Mouse (Mus musculus) megakaryocyte progenitor cell, adult 5-6 weeks (primary cell): ENCODE measurements around the gene Gm29666. TPM values are rescaled to one million over a fixed set of nuclear protein-coding genes. Genes with fewer than 3 reads are reported as not detected.

Experiments
- ATAC-seq: replicated peaks from 2 replicates; pipeline ENCODE4 v1.8.0; 2016; ENCODE audit warnings: mild to moderate bottlenecking, moderate TSS enrichment, inconsistent platforms; ENCODE audit not compliant: poor library complexity
- total RNA-seq, 2 experiments: library from RNA; stranded (forward) in 1 of 2; stranded (reverse) in 1 of 2; fragments of 157-497, 149-512 nt in 1 of 2; fragments of 200-1000 nt in 1 of 2; gene quantifications; 2 replicates each; pipeline versions ENCODE4 v1.2.3 to v1.2.4; 2015 to 2017

Gm29666 gene
- 0.25 and 0.46 TPM in 2 replicates for total RNA-seq (2015)
- total RNA-seq (2017) = 0.20 and 0.25 TPM in 2 replicates

DNA sequence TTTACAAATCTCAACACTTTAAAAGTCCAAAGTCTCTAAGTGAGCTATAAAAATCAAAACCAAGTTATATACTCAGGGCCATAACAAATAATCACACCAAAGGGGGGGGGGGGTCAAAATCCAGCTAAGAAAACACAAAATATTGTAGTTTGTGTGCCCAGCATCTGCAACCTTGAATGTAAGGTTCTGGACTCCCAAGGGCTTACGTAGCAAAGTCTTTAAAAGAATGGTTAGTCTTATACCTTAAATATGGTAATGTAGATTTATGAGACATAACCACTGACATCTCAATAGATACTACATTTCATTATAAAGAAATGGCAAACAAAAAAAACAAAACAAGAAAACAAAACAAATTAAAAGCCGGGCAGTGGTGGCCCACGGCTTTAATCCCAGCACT, at the start of gene Gm29666:
TSS of gene Gm29666 (minus strand) at position 101 of the 400 bp plus-strand sequence.
- ATAC-seq = no peak

DNA sequence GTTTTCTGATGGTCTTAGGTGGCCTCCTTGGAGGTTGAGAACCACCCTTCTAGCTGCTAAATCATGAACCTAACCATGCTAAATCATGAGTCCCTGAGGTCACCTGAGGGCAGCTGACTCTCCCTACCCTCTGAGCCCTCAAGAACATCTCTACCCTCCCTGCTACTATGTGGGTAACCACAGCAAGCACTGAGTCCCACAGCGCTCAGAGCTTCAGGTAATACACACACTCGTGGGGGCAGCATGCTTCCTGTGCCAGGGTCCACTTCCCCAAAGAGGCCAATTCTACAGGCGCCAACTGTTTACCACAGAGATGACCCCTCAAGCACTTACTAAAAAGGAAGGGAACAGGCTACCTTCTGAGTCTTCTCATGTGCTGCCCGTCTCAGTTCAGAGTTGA, 48.7 kb upstream of the Gm29666 start:
- ATAC-seq = peak; percentile 54

DNA sequence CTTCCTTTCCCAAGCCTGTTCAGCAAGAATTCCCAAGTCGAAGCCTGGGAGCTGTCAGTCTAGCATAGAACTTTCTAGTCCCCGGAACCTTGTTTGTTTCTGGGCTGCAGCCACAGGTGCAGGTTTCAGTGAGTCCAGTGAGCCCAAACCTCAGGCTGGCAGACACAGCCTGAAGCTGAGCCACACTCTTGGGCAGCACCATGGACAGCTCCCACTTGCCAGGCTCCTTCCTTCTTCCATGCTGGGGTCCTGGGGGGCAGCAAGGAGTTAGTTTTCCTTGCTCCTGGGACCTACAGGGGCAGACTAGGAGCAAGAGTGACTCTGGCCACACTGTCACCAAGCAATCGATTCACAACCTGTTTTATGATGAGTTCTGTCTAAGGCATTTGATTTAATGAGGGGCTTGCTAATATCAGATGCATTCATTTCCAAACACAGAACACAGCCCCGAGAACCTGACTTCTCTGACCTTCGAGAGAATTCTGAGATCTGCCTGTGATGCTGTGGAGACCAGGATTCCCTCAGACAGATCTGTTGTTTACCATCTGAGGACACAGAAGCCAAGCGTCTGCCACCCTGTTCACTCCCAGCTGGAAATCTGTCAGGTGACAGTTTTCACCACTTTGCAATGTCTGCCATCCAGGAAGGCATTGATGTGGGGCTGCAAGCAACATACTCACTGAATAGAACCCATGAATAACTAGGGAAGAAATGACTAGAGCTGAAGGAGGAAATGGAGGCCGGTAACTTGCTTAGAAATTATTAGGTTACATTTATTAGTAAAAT, 45.9 kb upstream of the Gm29666 start:
- peak; percentile 83 for ATAC-seq

DNA sequence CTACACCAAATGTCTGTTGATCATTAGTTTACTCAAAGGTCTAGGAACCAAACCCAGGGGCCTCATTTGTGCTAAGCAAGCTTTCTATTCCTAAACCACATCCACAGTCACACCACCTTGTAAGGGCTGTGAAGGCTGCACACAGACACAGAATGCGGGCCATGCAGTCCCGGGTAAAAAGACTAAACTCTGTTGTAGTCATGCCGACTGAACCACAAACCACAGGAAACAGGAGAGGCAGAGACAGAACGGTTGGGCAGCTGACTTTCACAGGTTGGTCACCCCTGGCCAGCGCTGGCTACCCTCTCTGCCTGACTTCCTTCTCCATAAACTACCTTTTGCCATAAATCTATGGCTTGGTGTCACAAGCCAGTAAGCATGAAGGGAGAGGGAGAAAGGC, 44.9 kb upstream of the Gm29666 start:
- 0 out of 2 replicates have a peak, but pooled peaks have one; percentile 39 for ATAC-seq

DNA sequence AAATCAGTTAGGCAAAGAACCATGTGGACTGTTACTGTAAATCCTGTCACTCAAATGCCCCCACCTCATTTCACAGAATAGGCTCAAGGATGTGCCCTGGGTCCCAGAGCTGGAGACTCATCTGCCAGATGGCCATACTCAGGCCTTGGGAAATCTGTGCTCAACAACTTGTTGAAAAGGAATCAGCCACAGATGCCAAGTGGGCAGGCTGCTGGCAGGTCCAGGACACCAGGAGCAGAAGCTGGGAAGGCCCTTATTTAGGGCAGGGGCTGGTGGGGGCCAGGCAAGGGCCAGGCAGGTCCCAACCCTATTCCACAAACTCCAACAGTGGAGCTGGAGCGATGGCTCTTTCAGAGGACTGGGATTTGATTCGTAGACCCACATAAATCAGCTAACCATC, 42.7 kb upstream of the Gm29666 start:
- no peak for ATAC-seq

DNA sequence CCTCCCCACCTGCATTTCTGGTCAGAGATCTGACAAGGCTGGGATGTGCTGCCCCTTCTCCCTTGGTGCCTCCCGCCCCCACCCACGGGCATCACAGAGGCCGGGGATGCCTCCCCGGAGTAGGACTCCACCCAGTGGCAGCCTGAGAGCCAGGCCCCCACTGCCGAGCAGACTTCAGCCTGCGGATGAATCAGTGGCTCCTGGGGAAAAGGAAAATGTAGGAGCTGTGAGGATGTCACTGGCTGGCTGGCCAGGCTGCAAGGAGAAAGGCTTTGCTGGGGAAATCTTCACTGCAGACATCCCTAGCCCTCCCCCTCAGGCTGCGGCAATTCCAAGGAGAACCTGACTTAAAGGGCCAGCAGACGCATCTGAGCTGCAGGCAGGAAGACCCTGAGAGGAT, 40.9 kb upstream of the Gm29666 start:
- no peak for ATAC-seq

DNA sequence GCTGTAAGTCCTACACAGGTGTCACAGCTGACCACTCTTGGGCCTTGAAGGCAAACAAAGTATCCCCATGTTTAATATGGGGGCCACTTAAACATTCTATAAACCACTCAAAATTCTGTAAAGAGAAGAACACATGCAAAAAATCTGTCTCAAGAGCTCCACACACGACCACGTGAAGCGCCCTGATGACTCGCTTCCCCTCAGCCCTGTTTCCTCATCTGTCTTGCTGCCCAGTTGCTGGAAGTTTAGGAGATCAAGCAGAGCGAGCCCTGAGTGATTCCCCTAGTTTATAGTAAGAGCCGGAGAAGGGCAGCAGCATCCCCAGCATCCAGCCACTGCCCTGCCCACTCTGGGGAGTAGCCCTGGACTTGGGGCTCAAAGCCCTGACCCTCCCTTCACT, 40.1 kb upstream of the Gm29666 start:
- ATAC-seq = no peak

DNA sequence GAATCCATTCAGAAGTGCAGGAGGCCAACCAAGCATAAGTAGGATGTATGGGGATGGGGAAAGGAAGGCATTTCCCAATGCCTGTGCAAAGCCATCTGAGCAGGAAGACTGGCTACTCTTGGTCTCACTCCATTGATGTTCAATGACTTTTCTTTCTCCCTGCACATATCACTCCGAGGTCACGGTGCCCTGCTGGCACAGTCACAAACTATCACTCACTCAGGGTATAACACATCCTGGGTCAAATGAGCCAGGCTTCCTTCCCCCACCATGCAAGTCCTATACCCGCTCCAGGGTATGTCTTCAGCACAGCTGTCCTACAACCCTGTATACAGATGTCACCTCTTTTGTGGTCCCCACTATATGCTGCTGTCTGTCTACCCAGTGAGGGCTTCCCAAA, 38.5 kb upstream of the Gm29666 start:
- no peak for ATAC-seq

DNA sequence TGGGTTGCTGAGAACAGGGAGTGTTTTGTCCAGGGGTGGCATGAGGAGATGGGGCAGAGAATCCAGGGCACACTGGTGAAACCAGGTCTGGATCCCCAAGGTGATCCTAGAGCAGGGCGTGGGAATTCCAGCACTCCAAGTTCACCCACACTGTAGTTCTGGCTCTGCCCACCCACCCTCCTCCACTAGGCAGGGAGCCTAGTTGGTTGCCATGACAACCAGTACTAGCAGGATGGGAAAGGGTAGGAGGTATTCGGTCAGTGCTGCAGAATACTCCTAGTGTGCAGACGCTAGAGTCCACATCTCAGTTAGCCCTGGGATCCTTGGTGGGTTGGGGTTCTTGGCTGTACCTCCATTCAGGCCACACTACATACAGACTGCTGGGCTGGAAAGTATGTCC, 38.0 kb upstream of the Gm29666 start:
- no peak for ATAC-seq

DNA sequence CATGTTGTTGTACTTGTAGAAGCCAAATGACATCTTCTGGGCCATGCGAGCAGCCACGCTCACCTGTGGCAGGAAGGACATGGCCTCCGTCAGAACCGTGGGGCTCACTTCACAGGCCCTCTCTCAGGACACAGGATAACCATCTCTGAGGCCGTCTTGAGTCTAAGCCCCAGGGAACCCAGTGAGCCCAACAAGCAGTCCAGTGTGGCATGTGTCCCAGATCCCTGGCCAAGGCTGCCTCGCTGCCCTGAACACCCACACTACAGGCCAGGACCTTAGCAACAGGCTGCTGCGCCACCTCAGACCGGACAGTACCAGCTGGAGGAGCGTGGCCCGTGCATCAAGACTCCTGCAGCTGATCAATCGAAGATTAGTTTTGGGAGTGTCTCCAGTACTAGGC, 33.4 kb upstream of the Gm29666 start:
- ATAC-seq = no peak

DNA sequence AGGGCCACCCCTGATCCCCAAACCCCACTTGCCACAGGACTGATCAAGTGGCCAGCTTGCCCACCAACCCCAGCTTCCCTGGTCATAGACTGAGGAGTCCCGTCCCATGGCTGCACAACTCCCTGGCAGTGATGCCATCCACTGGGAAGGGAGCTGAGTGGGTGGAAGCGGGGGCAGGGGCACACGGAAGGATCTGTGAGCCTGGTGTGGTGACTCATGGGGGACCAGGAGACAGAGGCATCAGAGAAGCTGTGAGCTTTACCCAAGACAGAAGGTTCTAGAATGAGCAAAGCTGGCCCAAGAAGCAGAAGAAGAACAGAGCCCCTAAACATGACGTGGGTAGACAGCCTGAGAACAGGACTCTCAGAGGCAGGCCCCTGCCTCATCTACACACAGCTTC, 30.2 kb upstream of the Gm29666 start:
- ATAC-seq = no peak

DNA sequence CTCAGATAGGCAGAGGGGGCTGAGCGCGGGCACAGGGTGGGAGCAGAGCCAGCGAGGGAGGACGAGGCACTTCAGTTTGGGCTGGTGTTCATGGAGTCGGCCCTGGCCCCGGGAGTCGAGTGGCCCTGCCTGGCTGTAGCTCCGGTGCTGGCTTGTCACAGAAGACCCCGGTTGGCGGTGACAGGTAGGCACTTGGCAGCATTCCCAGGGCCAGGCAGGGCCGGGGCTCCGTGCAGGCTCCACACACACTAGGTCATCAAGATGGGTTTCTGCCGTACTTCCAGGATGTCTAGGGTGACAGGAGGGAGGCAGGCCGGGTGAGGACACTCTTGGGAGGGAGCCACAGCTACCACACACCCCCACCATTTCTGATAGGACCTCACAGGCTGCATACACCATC, 29.2 kb upstream of the Gm29666 start:
- no peak for ATAC-seq

DNA sequence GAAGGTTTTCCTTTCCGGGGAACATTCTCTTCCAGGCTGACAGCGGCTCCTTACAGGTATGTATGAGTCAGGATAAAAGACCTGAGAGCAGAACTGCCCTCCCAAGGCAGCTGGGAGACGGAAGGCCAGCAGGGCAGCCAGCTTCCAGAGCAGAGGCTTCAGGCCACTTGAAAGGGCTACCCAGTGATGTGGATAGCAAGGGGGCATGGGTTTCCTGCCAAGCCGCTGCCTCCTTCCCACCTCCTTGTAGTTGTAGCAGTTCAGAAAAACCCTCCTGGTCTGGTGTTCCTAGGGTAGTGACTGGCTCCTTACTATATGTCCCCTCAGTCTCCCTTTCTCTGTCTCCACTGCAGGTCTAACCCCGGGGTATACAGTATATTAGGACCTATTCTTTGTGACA, 24.5 kb upstream of the Gm29666 start:
- ATAC-seq = no peak

DNA sequence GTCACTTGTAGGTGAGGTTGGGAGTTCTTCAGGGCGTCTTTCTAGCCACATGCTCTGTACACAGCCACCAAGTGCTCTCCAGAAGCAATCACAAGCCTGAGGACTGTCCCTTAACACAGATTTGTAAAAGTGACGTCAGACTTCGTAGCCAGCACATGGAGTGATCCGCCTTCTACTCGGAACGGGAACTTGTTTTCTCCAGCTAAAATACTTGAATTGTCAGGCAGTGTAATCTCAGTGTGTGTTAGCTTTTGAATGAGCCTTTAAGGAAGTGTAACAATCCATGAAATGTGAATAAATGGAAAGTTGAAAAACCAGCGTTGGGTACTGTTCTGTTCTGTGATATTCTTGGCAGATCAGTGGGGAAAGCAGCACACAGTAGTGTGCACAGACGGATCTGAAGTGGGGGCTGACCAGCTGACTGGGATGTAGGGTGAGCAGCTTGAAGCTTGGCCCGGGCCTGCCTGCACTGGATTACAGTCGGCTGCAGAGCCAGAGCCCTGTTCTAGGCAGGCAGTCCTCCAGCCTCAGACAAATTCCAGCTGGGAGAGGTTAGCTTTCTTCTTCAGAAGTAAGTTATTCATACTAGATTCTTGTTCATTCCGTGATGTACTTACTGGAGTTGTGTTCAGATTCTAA, 22.9 kb upstream of the Gm29666 start:
- ATAC-seq = no peak

DNA sequence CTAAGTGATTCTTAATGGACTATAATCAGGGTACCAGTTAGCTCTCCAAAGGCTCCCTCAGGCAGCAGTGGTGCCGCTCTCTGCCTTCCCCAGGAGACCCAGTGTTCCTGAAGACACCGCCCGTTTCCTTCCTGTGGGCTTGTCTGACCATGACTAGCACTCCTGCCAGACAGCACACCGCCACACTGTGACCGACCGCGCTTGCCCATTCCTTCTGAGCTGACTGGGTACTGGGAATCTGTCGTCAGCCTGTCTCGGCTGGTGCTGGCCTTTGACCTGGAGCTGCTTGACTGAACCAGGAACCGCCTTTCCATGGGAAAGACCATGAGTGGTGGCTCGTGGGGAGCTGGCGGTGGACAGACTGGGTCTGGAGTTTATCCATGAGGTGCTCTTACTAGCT, 20.3 kb upstream of the Gm29666 start:
- ATAC-seq = no peak

DNA sequence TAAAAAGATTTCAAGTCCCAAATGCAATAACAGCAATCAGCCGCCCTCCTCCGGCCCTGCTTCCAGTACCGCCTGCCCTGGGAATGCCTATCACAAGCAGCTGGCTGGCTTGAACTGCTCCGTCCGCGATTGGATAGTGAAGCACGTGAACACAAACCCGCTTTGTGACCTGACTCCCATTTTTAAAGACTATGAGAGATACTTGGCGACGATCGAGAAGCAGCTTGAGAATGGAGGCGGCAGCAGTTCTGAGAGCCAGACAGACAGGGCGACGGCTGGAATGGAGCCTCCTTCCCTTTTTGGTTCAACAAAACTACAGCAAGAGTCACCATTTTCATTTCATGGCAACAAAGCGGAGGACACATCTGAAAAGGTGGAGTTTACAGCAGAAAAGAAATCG, 15.1 kb upstream of the Gm29666 start:
- no peak for ATAC-seq

DNA sequence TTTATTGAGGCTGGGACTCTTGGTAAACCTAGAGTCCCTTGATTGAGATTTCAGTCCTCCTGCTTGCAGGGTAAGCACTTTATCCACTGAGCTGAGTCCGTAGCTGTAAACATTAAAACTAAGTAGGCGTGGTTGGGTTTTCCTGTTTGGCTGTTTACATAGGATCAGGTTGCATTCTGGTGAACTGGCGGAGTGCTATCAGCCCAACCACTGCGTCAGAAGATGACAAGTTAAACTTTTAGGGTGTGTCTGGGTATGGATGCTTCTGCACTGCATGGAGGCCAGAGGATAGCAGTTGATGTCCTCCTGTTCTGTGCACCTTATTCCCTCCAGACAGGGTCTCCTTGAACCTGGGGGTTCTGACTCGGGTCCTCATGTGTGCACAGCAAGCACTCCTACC, 12.5 kb upstream of the Gm29666 start:
- no peak for ATAC-seq

DNA sequence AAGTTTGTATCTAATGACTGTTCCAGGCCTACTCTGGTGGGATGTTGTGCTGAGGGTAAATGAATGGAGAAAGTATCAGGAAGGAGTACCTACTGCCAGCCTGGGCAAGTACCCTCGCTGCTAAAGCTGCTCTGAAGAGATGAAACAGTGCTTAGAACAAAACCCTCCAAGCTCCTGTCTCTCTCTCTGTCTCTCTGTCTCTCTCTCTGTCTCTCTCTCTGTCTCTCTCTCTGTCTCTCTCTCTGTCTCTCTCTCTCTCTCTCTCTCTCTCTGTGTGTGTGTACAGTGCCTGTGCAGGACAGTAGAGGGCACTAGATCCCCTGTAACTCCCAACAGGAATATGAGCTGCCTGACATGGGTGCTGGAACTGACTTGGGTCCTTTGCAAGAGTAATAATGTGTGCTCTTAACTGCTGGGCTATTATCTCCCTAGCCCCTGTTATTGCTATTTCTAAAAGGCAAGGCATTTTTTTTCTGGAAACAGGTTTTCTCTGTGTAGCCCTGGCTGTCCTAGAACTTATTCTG, 5.7 kb upstream of the Gm29666 start:
- ATAC-seq = peak; percentile 35; the same call in 1 of the 2 replicates

DNA sequence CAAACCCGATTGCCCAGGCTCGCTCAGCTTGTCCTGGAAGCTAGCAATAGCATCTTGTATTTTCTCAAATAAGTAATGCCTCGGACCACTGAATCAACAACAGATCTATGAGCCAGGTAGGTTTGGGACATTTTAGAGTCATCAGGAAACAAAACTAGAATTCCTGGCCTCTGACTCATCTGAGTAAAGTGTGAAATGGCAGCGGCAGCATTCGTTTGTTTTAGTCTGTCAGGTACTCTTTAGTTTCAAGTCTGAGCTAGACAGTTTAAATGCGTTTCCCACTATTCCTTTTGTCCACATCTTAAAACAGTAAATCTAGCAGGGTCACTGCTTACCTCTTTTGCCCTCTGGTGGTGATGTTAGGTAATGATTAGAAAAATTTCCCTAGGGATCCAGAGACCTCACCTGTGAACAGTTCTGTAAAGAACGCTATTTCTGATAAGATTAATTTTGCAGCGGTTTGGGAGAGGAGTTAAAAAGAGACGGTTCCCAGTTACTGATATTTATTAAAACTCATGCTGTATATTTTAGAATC, 5.0 kb upstream of the Gm29666 start:
- ATAC-seq = 0 out of 2 replicates have a peak, but pooled peaks have one; percentile 29

DNA sequence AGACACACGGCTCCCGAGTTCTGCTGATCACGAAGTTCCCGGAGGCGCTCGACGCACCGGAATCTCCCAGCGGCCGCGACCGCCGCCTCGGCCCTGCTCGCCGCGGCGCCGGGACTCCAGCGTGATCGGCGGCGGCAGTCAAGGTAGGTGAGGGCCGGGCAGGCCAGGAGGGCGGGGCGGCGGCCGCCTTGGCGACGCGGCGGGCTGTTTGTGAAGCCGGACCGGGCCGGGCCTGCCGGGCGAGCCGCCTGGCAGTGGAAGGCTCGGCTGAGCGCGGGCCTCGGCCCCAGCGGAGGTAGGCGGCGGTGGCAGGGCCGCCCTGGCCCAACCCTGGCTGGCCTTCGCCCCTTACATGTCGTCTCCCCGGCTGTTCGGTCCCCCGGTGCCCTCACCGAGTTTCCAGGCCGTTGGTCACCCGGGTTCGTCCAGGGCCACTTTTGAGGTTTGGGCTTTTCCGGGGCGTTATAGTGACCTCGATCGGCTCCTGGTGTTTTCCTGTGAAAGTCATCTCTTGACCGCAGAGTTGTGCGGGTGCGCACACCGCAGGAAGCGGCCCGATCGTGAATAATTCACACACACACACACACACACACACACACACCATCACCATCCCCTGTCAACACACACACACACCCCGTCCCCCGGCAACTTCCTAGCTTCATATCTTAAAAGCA, 3.8 kb upstream of the Gm29666 start:
- peak; percentile 14 for ATAC-seq

DNA sequence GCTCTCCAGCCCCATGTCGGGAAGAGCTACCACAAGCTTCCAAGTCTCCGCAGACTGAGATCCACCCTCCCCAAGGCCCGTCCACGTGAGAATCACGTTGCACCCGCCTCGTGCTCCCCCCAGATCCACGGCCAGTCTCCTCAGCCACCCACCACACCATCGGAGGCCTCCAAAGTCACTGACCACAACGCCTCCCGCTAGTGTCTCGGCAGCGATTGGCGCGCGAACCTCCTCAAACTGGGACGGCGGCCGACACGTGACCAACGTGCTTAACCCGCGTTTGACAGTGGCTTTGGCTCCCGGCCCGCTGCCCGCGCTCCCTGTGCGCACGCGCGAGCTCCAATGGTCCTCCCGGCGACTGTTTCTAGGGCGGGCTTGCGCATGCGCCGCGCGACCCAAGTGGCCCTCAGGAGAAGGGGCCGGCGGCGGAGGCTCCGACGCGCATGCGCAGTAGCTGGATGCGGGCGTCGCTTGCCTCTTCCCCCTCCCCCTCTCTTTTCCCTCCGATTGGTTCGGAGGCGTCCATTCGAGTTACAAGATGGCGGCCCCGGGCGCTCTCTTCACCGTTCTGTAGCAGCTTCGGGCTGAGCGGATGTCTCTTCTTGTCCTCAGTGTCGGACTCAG, 3.2 kb upstream of the Gm29666 start, which contains the start of gene Nup50:
TSS of gene Nup50 (plus strand) at position 528 of the 624 bp plus-strand sequence.
- ATAC-seq = peak; percentile 80
